Mouse (Mus musculus): ENCODE results near the gene Slc25a4. TPM values are rescaled to one million over a fixed set of nuclear protein-coding genes. Genes with fewer than 3 reads are reported as not detected.

Slc25a4 gene
- polyA plus RNA-seq, 1 experiment = 105 TPM

DNA sequence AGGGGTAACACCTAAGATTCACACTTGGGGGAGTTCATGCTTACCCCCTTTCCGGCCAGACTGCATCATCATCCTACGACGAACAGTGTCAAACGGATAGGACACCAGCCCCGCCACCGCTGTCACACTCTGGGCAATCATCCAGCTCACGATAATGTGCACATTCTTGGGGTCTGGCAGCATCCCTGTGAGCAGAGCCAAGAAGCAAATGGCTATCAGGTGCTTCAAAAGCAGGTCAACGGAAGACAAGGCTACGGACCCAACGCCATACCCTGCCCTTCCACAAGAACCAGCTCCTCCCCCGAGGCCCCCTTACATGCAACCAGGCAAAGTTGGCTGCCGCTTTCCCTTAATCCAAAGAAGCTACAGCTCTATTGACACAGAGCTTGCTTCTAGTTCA, 2.7 kb downstream of the Slc25a4 start:
- TF ChIP-seq POLR2A (IDR thresholded peaks at IDR 0.05; ENCODE audit: borderline replicate concordance, low read depth, low read length) (no peak), CTCF (IDR thresholded peaks at IDR 0.05; ENCODE audit: low read depth, low read length) (no peak)
- H3K27ac ChIP-seq (ENCODE audit: insufficient read depth, low read depth, low read length) = no peak overlapping the region
- no peak overlapping the region for H3K4me3 ChIP-seq (ENCODE audit: insufficient read depth, low read length)
- peaks cover 17% of the 10 kb centered on the region for H3K4me1 ChIP-seq (ENCODE audit: control insufficient read depth, insufficient read depth, low read length)

DNA sequence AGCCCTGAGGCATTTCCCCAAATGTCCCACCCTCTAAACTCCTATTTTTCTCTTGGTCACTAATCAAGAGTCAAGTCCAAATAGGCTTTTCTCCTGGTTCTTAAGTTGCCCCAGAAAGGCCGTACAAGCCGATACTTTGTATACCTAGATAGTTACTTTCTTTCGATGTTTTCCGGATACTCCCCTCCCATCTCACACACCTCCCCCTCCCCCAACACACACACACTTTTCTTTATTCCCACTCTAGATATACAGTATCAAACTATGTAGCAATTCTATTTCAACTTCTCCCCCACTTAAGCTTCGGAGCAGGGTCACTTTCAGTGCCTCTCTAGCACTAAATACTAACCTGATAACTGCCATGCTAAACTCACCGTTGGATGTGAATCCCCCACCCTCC, 5.0 kb downstream of the Slc25a4 start:
- Histone ChIP-seq H3K4me3 (ENCODE audit: insufficient read depth, low read length) (no peak overlapping the region), H3K4me1 (ENCODE audit: control insufficient read depth, insufficient read depth, low read length) (peaks cover 12% of the 10 kb centered on the region), H3K27ac (ENCODE audit: insufficient read depth, low read depth, low read length) (no peak overlapping the region)
- TF ChIP-seq POLR2A (IDR thresholded peaks at IDR 0.05; ENCODE audit: borderline replicate concordance, low read depth, low read length) = no peak
- TF ChIP-seq CTCF (IDR thresholded peaks at IDR 0.05; ENCODE audit: low read depth, low read length) = no peak

GRCm38 (mm10) chr8:46204974-46205640, 6.0 kb downstream of the Slc25a4 start:
- H3K4me3 ChIP-seq (ENCODE audit: insufficient read depth, low read length) = no peak overlapping the region
- no peak overlapping the region for H3K27ac ChIP-seq (ENCODE audit: insufficient read depth, low read depth, low read length)
- no peak for TF ChIP-seq CTCF (IDR thresholded peaks at IDR 0.05; ENCODE audit: low read depth, low read length)
- TF ChIP-seq POLR2A (IDR thresholded peaks at IDR 0.05; ENCODE audit: borderline replicate concordance, low read depth, low read length) = no peak
- H3K4me1 ChIP-seq (ENCODE audit: control insufficient read depth, insufficient read depth, low read length) = peaks cover 12% of the 10 kb centered on the region

- H3K27ac ChIP-seq (ENCODE audit: insufficient read depth, low read depth, low read length) = no peak overlapping the region
- H3K4me1 ChIP-seq (ENCODE audit: control insufficient read depth, insufficient read depth, low read length) = peaks cover 4% of the 10 kb centered on the region
- TF ChIP-seq CTCF (IDR thresholded peaks at IDR 0.05; ENCODE audit: low read depth, low read length) = no peak
- H3K4me3 ChIP-seq (ENCODE audit: insufficient read depth, low read length) = no peak overlapping the region
Measured at GRCm38 (mm10) chr8:46204301-46204700, 6.8 kb downstream of the Slc25a4 start.

DNA sequence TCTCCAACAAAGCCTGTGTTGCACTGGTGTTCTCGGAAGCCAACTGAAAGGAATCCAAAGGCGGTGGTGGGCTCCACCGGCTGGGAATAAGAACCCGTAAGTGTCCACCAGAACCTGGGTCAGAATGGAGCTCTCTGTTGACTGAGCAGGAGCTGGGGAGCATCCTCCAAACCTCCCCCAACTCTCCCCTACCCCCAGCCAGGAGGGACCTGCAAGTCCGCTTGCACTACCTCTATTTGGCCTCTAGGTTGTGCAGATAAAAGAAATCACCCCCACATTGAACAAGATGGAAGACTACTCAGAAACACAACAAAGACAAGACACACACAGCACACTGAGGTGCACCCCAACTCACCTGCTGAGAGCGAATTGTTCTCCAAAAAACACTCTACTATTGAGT, 8.7 kb downstream of the Slc25a4 start:
- TF ChIP-seq POLR2A (IDR thresholded peaks at IDR 0.05; ENCODE audit: borderline replicate concordance, low read depth, low read length) = no peak
- TF ChIP-seq CTCF (IDR thresholded peaks at IDR 0.05; ENCODE audit: low read depth, low read length) = no peak
- no peak overlapping the region for H3K4me3 ChIP-seq (ENCODE audit: insufficient read depth, low read length)
- H3K4me1 ChIP-seq (ENCODE audit: control insufficient read depth, insufficient read depth, low read length) = no peaks in the 10 kb centered on the region
- H3K27ac ChIP-seq (ENCODE audit: insufficient read depth, low read depth, low read length) = no peak overlapping the region

GRCm38 (mm10) chr8:46197673-46198072, 13.4 kb downstream of the Slc25a4 start:
- H3K4me3 ChIP-seq (ENCODE audit: insufficient read depth, low read length) = no peak overlapping the region
- TF ChIP-seq CTCF (IDR thresholded peaks at IDR 0.05; ENCODE audit: low read depth, low read length) = no peak
- TF ChIP-seq POLR2A (IDR thresholded peaks at IDR 0.05; ENCODE audit: borderline replicate concordance, low read depth, low read length) = no peak
- H3K27ac ChIP-seq (ENCODE audit: insufficient read depth, low read depth, low read length) = no peak overlapping the region
- H3K4me1 ChIP-seq (ENCODE audit: control insufficient read depth, insufficient read depth, low read length) = peaks cover 3% of the 10 kb centered on the region

DNA sequence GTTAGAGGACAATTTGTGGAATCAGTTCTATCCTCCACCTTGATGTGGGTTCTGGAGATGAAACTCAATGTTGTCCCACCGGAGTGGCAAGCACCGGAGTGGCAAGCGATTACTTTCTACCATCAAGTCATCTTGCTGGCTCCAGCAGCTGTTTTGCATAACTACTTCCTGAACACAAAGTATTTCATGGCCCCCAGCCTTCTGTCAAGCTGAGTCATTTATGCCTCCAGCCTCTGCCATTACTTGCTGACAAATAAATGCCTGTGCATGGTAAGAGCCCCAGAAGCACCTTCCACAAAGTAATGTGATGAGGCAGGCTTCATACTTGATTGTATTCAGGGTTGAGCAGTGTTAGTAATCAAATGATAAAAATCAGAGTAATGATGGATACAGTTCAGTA, 14.2 kb downstream of the Slc25a4 start:
- no peak overlapping the region for H3K27ac ChIP-seq (ENCODE audit: insufficient read depth, low read depth, low read length)
- TF ChIP-seq CTCF (IDR thresholded peaks at IDR 0.05; ENCODE audit: low read depth, low read length) (no peak), POLR2A (IDR thresholded peaks at IDR 0.05; ENCODE audit: borderline replicate concordance, low read depth, low read length) (no peak)
- H3K4me1 ChIP-seq (ENCODE audit: control insufficient read depth, insufficient read depth, low read length) = peaks cover 3% of the 10 kb centered on the region
- H3K4me3 ChIP-seq (ENCODE audit: insufficient read depth, low read length) = no peak overlapping the region

DNA sequence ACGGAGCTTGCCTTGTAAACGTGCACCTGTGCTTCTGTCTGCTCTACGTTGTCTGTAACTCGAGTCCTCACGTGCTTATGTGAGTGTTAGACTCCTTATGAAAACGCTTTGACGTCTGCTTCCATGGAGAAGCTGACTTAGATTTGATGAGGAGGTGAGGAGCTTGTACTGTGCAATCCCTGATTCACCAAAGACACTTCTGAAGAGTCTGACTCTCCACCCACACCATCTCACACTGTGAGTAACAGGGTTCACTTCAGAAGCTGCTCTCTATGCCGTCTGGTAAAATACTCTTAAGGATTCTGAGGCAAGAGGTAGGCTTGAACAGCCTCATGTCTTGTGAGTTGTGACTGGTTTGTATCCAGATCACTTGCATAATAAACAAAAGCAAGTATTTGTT, 18.0 kb downstream of the Slc25a4 start:
- Histone ChIP-seq H3K4me1 (ENCODE audit: control insufficient read depth, insufficient read depth, low read length) (peaks cover 3% of the 10 kb centered on the region), H3K4me3 (ENCODE audit: insufficient read depth, low read length) (no peak overlapping the region), H3K27ac (ENCODE audit: insufficient read depth, low read depth, low read length) (no peak overlapping the region)
- no peak for TF ChIP-seq POLR2A (IDR thresholded peaks at IDR 0.05; ENCODE audit: borderline replicate concordance, low read depth, low read length)
- TF ChIP-seq CTCF (IDR thresholded peaks at IDR 0.05; ENCODE audit: low read depth, low read length) = no peak

- Histone ChIP-seq H3K27ac (ENCODE audit: insufficient read depth, low read depth, low read length) (no peak overlapping the region), H3K4me1 (ENCODE audit: control insufficient read depth, insufficient read depth, low read length) (no peaks in the 10 kb centered on the region), H3K4me3 (ENCODE audit: insufficient read depth, low read length) (no peak overlapping the region)
- no peak for TF ChIP-seq CTCF (IDR thresholded peaks at IDR 0.05; ENCODE audit: low read depth, low read length)
- TF ChIP-seq POLR2A (IDR thresholded peaks at IDR 0.05; ENCODE audit: borderline replicate concordance, low read depth, low read length) = no peak
Measured at GRCm38 (mm10) chr8:46185361-46185760, 25.7 kb downstream of the Slc25a4 start.

DNA sequence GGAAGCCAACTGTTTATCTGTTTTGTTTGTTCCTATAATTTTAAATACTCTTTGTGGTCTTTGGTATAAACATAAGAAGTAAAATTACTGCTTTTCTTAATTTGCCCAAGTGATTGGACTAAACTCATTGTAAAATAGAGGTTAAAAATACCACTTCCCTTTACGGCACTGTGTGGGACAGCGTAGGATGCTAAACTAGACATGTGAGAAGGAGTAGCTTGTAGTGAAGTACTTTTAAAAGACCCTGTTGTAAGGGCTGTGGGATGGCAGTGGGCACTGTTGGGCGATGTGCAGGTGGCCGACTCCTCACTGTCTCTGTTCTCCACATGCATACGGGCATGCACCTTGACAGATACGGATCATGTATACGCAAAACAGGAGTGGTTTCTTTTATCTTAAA, 30.9 kb downstream of the Slc25a4 start:
- no peak overlapping the region for H3K27ac ChIP-seq (ENCODE audit: insufficient read depth, low read depth, low read length)
- no peaks in the 10 kb centered on the region for H3K4me1 ChIP-seq (ENCODE audit: control insufficient read depth, insufficient read depth, low read length)
- TF ChIP-seq POLR2A (IDR thresholded peaks at IDR 0.05; ENCODE audit: borderline replicate concordance, low read depth, low read length) (no peak), CTCF (IDR thresholded peaks at IDR 0.05; ENCODE audit: low read depth, low read length) (no peak)
- no peak overlapping the region for H3K4me3 ChIP-seq (ENCODE audit: insufficient read depth, low read length)

- Histone ChIP-seq H3K4me1 (ENCODE audit: control insufficient read depth, insufficient read depth, low read length) (no peaks in the 10 kb centered on the region), H3K4me3 (ENCODE audit: insufficient read depth, low read length) (no peak overlapping the region), H3K27ac (ENCODE audit: insufficient read depth, low read depth, low read length) (no peak overlapping the region)
- no peak for TF ChIP-seq POLR2A (IDR thresholded peaks at IDR 0.05; ENCODE audit: borderline replicate concordance, low read depth, low read length)
- no peak for TF ChIP-seq CTCF (IDR thresholded peaks at IDR 0.05; ENCODE audit: low read depth, low read length)
Measured at GRCm38 (mm10) chr8:46173651-46174050, 37.4 kb downstream of the Slc25a4 start.

Data from bone marrow macrophage, adult 2 months (primary cell).